Mouse (Mus musculus): ENCODE results near the gene Snx29.
"Not testable (repeated sequence)": the region's sequence is repeated elsewhere in the genome, so short reads cannot be mapped to it uniquely, and the experiment has no call there.

Snx29 gene

GRCm38 (mm10) chr16:11359919-11360318 is 37.2 kb downstream of the Snx29 start:
- DNase-seq (ENCODE audit: low read depth, low spot score): no peak

- DNase-seq (ENCODE audit: low read depth, low spot score): not testable (repeated sequence)
Measured at GRCm38 (mm10) chr16:11360576-11360975, 37.9 kb downstream of the Snx29 start.

- DNase-seq (ENCODE audit: low read depth, low spot score): no peak
Measured at GRCm38 (mm10) chr16:11365626-11366025, 42.9 kb downstream of the Snx29 start.

GRCm38 (mm10) chr16:11366851-11367250 is 44.1 kb downstream of the Snx29 start:
- no peak for DNase-seq (ENCODE audit: low read depth, low spot score)

GRCm38 (mm10) chr16:11368412-11368811 is 45.7 kb downstream of the Snx29 start:
- no peak for DNase-seq (ENCODE audit: low read depth, low spot score)

GRCm38 (mm10) chr16:11369162-11369561 is 46.5 kb downstream of the Snx29 start:
- no peak for DNase-seq (ENCODE audit: low read depth, low spot score)

GRCm38 (mm10) chr16:11369642-11370041 is 46.9 kb downstream of the Snx29 start:
- peak; percentile 4 for DNase-seq (ENCODE audit: low read depth, low spot score)

- peak; percentile 25 for DNase-seq (ENCODE audit: low read depth, low spot score)
Measured at GRCm38 (mm10) chr16:11370132-11370544, 47.4 kb downstream of the Snx29 start.

- no peak for DNase-seq (ENCODE audit: low read depth, low spot score)
Measured at GRCm38 (mm10) chr16:11379264-11379663, 56.6 kb downstream of the Snx29 start.

- no peak for DNase-seq (ENCODE audit: low read depth, low spot score)
Measured at GRCm38 (mm10) chr16:11380038-11380437, 57.3 kb downstream of the Snx29 start.

GRCm38 (mm10) chr16:11380871-11381270 is 58.2 kb downstream of the Snx29 start:
- DNase-seq (ENCODE audit: low read depth, low spot score): no peak

GRCm38 (mm10) chr16:11384361-11384760 is 61.7 kb downstream of the Snx29 start:
- no peak for DNase-seq (ENCODE audit: low read depth, low spot score)

GRCm38 (mm10) chr16:11385150-11385549 is 62.4 kb downstream of the Snx29 start:
- DNase-seq (ENCODE audit: low read depth, low spot score): no peak

GRCm38 (mm10) chr16:11385798-11386197 is 63.1 kb downstream of the Snx29 start:
- no peak for DNase-seq (ENCODE audit: low read depth, low spot score)

- DNase-seq (ENCODE audit: low read depth, low spot score): no peak
Measured at GRCm38 (mm10) chr16:11386221-11386620, 63.5 kb downstream of the Snx29 start.

GRCm38 (mm10) chr16:11388085-11388484 is 65.4 kb downstream of the Snx29 start:
- DNase-seq (ENCODE audit: low read depth, low spot score): no peak

- DNase-seq (ENCODE audit: low read depth, low spot score): no peak
Measured at GRCm38 (mm10) chr16:11389324-11389723, 66.6 kb downstream of the Snx29 start.

- no peak for DNase-seq (ENCODE audit: low read depth, low spot score)
Measured at GRCm38 (mm10) chr16:11396570-11396969, 73.9 kb downstream of the Snx29 start.

GRCm38 (mm10) chr16:11399386-11399785 is 76.7 kb downstream of the Snx29 start:
- no peak for DNase-seq (ENCODE audit: low read depth, low spot score)

GRCm38 (mm10) chr16:11399845-11400565 is 77.3 kb downstream of the Snx29 start:
- no peak for DNase-seq (ENCODE audit: low read depth, low spot score)

GRCm38 (mm10) chr16:11400936-11401335 is 78.2 kb downstream of the Snx29 start:
- DNase-seq (ENCODE audit: low read depth, low spot score): no peak

- no peak for DNase-seq (ENCODE audit: low read depth, low spot score)
Measured at GRCm38 (mm10) chr16:11405193-11405592, 82.5 kb downstream of the Snx29 start.

- no peak for DNase-seq (ENCODE audit: low read depth, low spot score)
Measured at GRCm38 (mm10) chr16:11406201-11406600, 83.5 kb downstream of the Snx29 start.

- DNase-seq (ENCODE audit: low read depth, low spot score): no peak
Measured at GRCm38 (mm10) chr16:11406622-11407021, 83.9 kb downstream of the Snx29 start.

All from CD4-positive helper T cell, adult 2 months (primary cell).